Mouse (Mus musculus) neural tube, embryonic 14.5 days (tissue): ENCODE measurements around the gene Aldh5a1. TPM values are rescaled to one million over a fixed set of nuclear protein-coding genes. Genes with fewer than 3 reads are reported as not detected.

Experiments used
- ATAC-seq: fragments of 200-750 bp; cut with Nextera tagmentation; 2 replicates; pipeline ENCODE4 v1.8.0; 2017; ENCODE audit warnings: low read depth, mild to moderate bottlenecking, moderate TSS enrichment, moderate library complexity
- H3K27ac ChIP-seq: fragments of 300-500 bp; sonication (generic); 2 replicates; pipeline ENCODE4 v1.5.1; 2014; ENCODE audit warnings: low read depth, mild to moderate bottlenecking, control low read depth, low read length, moderate library complexity, mixed read lengths
- H3K27me3 ChIP-seq: fragments of 300-500 bp; sonication (generic); 2 replicates; pipeline ENCODE4 v1.6.1; 2014; ENCODE audit warnings: low read length; ENCODE audit not compliant: control insufficient read depth, insufficient read depth
- H3K36me3 ChIP-seq: fragments of 300-500 bp; sonication (generic); 2 replicates; pipeline ENCODE4 v1.6.1; 2014; ENCODE audit warnings: low read length, mixed read lengths; ENCODE audit not compliant: control insufficient read depth, insufficient read depth
- H3K4me1 ChIP-seq: fragments of 300-500 bp; sonication (generic); 2 replicates; pipeline ENCODE4 v1.6.1; 2014; ENCODE audit warnings: low read length; ENCODE audit not compliant: control insufficient read depth, insufficient read depth
- H3K4me2 ChIP-seq: fragments of 300-500 bp; sonication (generic); 2 replicates; pipeline ENCODE4 v1.6.1; 2014; ENCODE audit warnings: mild to moderate bottlenecking, low read depth, low read length, control low read depth
- H3K4me3 ChIP-seq: fragments of 300-500 bp; sonication (generic); 2 replicates; pipeline ENCODE4 v1.5.1; 2014; ENCODE audit warnings: low read depth, low read length, control low read depth, mixed read lengths
- H3K9ac ChIP-seq: fragments of 300-500 bp; sonication (generic); replicated peaks from 2 replicates; pipeline ENCODE4 v1.6.1; 2014; ENCODE audit warnings: low read depth, mild to moderate bottlenecking, control low read depth, low read length, mixed read lengths
- H3K9me3 ChIP-seq: fragments of 300-500 bp; sonication (generic); 2 replicates; pipeline ENCODE4 v1.6.1; 2016; ENCODE audit warnings: low read length; ENCODE audit not compliant: control insufficient read depth
- WGBS: fragments of 180-500 bp; shearing (Covaris S2); extraction: QIAGEN DNeasy Blood & Tissue Kit; methylation state at CpG from one replicate; pipeline ENCODE4 v1.1.7; 2014; 5-methylcytosine and 5-hydroxymethylcytosine counted together
- polyA plus RNA-seq: library from polyadenylated mRNA; unstranded; fragments of >200 nt; fragmentation: Nextera tagmentation; extraction: Ambion mirVana; gene quantifications from 2 replicates; pipeline ENCODE4 v1.2.1, GENCODE M21; 2014

Gene Aldh5a1
- polyA plus RNA-seq, 1 experiment from 2014 or later = 15.4 TPM

- WGBS = 76% methylated on average over 9 of the region's 9 CpGs
- Histone ChIP-seq H3K36me3 (no peaks in the 10 kb centered on the region), H3K9me3 (no peaks in the 10 kb centered on the region), H3K4me1 (no peaks in the 10 kb centered on the region), H3K4me2 (no peak overlapping the region), H3K9ac (no peak overlapping the region), H3K4me3 (no peak overlapping the region), H3K27ac (no peak overlapping the region), H3K27me3 (no peaks in the 10 kb centered on the region)
- no peak for ATAC-seq
Observed at GRCm38 (mm10) chr13:24866430-24867402, 70.7 kb downstream of the Aldh5a1 start.

GRCm38 (mm10) chr13:24862520-24862919 lies 74.9 kb downstream of the Aldh5a1 start:
- H3K9me3 ChIP-seq = no peaks in the 10 kb centered on the region
- H3K9ac ChIP-seq = no peak overlapping the region
- H3K4me2 ChIP-seq = no peak overlapping the region
- no peak overlapping the region for H3K4me3 ChIP-seq
- 67% methylated on average over 7 of the region's 7 CpGs for WGBS
- no peaks in the 10 kb centered on the region for H3K4me1 ChIP-seq
- H3K36me3 ChIP-seq = no peaks in the 10 kb centered on the region
- H3K27me3 ChIP-seq = no peaks in the 10 kb centered on the region
- ATAC-seq = no peak
- no peak overlapping the region for H3K27ac ChIP-seq

- H3K4me3 ChIP-seq = no peak overlapping the region
- no peak overlapping the region for H3K27ac ChIP-seq
- 80% methylated on average over 7 of the region's 7 CpGs for WGBS
- H3K4me1 ChIP-seq = no peaks in the 10 kb centered on the region
- no peak for ATAC-seq
- no peaks in the 10 kb centered on the region for H3K27me3 ChIP-seq
- no peak overlapping the region for H3K4me2 ChIP-seq
- H3K9ac ChIP-seq = no peak overlapping the region
- H3K36me3 ChIP-seq = no peaks in the 10 kb centered on the region
- no peaks in the 10 kb centered on the region for H3K9me3 ChIP-seq
Observed at GRCm38 (mm10) chr13:24862021-24862420, 75.4 kb downstream of the Aldh5a1 start.

GRCm38 (mm10) chr13:24861084-24861483 lies 76.4 kb downstream of the Aldh5a1 start:
- H3K4me2 ChIP-seq = no peak overlapping the region
- H3K27me3 ChIP-seq = no peaks in the 10 kb centered on the region
- no peaks in the 10 kb centered on the region for H3K36me3 ChIP-seq
- H3K27ac ChIP-seq = no peak overlapping the region
- ATAC-seq = no peak
- no peaks in the 10 kb centered on the region for H3K4me1 ChIP-seq
- H3K9ac ChIP-seq = no peak overlapping the region
- WGBS = 66% methylated on average over 12 of the region's 12 CpGs
- H3K4me3 ChIP-seq = no peak overlapping the region
- no peaks in the 10 kb centered on the region for H3K9me3 ChIP-seq

- H3K4me3 ChIP-seq = no peak overlapping the region
- H3K4me1 ChIP-seq = no peaks in the 10 kb centered on the region
- no peak for ATAC-seq
- H3K36me3 ChIP-seq = no peaks in the 10 kb centered on the region
- H3K27ac ChIP-seq = no peak overlapping the region
- H3K4me2 ChIP-seq = no peak overlapping the region
- H3K9ac ChIP-seq = no peak overlapping the region
- H3K27me3 ChIP-seq = no peaks in the 10 kb centered on the region
- no peaks in the 10 kb centered on the region for H3K9me3 ChIP-seq
Observed at GRCm38 (mm10) chr13:24859115-24859514, 78.3 kb downstream of the Aldh5a1 start.

Other genes with a start within 250 kb of the Aldh5a1 start
- not detected in 2 replicates for gene Armh2, start 196.4 kb downstream of the Aldh5a1 start, polyA plus RNA-seq
- 9.9 and 16.5 TPM in 2 replicates for gene Gmnn, start 175.7 kb downstream of the Aldh5a1 start, polyA plus RNA-seq
- 34.3 and 51.9 TPM in 2 replicates for gene BC005537, start 136.0 kb downstream of the Aldh5a1 start, polyA plus RNA-seq
- gene Acot13, start 106.1 kb downstream of the Aldh5a1 start, polyA plus RNA-seq = 47.8 and 51.2 TPM in 2 replicates
- 33.9 and 36.0 TPM in 2 replicates for gene Tdp2, start 106.0 kb downstream of the Aldh5a1 start, polyA plus RNA-seq
- 6.1 and 7.0 TPM in 2 replicates for gene D130043K22Rik, start 92.5 kb downstream of the Aldh5a1 start, polyA plus RNA-seq
- 2.3 and 3.9 TPM in 2 replicates for gene Gpld1, start 5.5 kb upstream of the Aldh5a1 start, polyA plus RNA-seq
- 25.9 and 27.2 TPM in 2 replicates for gene Mrs2, start 82.7 kb upstream of the Aldh5a1 start, polyA plus RNA-seq
- gene Dcdc2a, start 118.3 kb upstream of the Aldh5a1 start, polyA plus RNA-seq = 2.0 and 2.5 TPM in 2 replicates